Mouse (Mus musculus): ENCODE results near the gene Tmcc3.

GRCm38 (mm10) chr10:94377844-94378243 lies 66.1 kb downstream of the Tmcc3 start:
- TF ChIP-seq POLR2A (IDR thresholded peaks at IDR 0.05; ENCODE audit: borderline replicate concordance, low read depth, low read length) (no peak), CTCF (IDR thresholded peaks at IDR 0.05; ENCODE audit: low read depth, low read length) (no peak)

Data from bone marrow macrophage, adult 2 months (primary cell).